Mouse (Mus musculus) heart, embryonic 11.5 days (tissue): ENCODE data around the gene Samd10. TPM values are rescaled to one million over a fixed set of nuclear protein-coding genes. Genes with fewer than 3 reads are reported as not detected.

Experiments used
- ATAC-seq: fragments of 200-750 bp; cut with Nextera tagmentation; replicated peaks from 2 replicates; pipeline ENCODE4 v1.8.0; 2017; ENCODE audit warnings: moderate library complexity; ENCODE audit not compliant: insufficient number of reproducible peaks, low FRiP score, low TSS enrichment
- H3K27ac ChIP-seq: fragments of 300-500 bp; sonication (generic); 2 replicates; pipeline ENCODE4 v1.5.1; 2014; ENCODE audit warnings: mild to moderate bottlenecking, low read depth, low read length
- H3K27me3 ChIP-seq: fragments of 300-500 bp; sonication (generic); 2 replicates; pipeline ENCODE4 v1.6.1; 2014; ENCODE audit warnings: mild to moderate bottlenecking, low read length, mixed read lengths; ENCODE audit not compliant: control insufficient read depth, insufficient read depth
- H3K36me3 ChIP-seq: fragments of 300-500 bp; sonication (generic); 2 replicates; pipeline ENCODE4 v1.6.1; 2014; ENCODE audit warnings: mild to moderate bottlenecking, low read length, moderate library complexity, mixed read lengths; ENCODE audit not compliant: control insufficient read depth, insufficient read depth
- H3K4me1 ChIP-seq: fragments of 300-500 bp; sonication (generic); 2 replicates; pipeline ENCODE4 v1.6.1; 2014; ENCODE audit warnings: low read length; ENCODE audit not compliant: control insufficient read depth, insufficient read depth
- H3K4me2 ChIP-seq: fragments of 300-500 bp; sonication (generic); 2 replicates; pipeline ENCODE4 v1.6.1; 2014; ENCODE audit warnings: mild to moderate bottlenecking, moderate library complexity
- H3K4me3 ChIP-seq: fragments of 300-500 bp; sonication (generic); 2 replicates; pipeline ENCODE4 v1.5.1; 2014; ENCODE audit warnings: low read depth, low read length
- H3K9ac ChIP-seq: fragments of 300-500 bp; sonication (generic); 2 replicates; pipeline ENCODE4 v1.6.1; 2014; ENCODE audit warnings: mild to moderate bottlenecking, low read depth, low read length, moderate library complexity
- H3K9me3 ChIP-seq: fragments of 300-500 bp; sonication (generic); replicated peaks from 2 replicates; pipeline ENCODE4 v1.6.1; 2016; ENCODE audit warnings: low read length; ENCODE audit not compliant: control insufficient read depth
- WGBS: fragments of 180-500 bp; shearing (Covaris S2); extraction: QIAGEN DNeasy Blood & Tissue Kit; methylation state at CpG from one replicate; pipeline ENCODE4 v1.1.7; 2014; ENCODE audit not compliant: insufficient replicate concordance; 5-methylcytosine and 5-hydroxymethylcytosine counted together
- polyA plus RNA-seq: library from polyadenylated mRNA; unstranded; fragments of >200 nt; fragmentation: Nextera tagmentation; extraction: Ambion mirVana; gene quantifications from 2 replicates; pipeline ENCODE4 v1.2.1, GENCODE M21; 2014

Samd10 gene
- polyA plus RNA-seq, 1 experiment from 2014 or later = 13.7 TPM

DNA sequence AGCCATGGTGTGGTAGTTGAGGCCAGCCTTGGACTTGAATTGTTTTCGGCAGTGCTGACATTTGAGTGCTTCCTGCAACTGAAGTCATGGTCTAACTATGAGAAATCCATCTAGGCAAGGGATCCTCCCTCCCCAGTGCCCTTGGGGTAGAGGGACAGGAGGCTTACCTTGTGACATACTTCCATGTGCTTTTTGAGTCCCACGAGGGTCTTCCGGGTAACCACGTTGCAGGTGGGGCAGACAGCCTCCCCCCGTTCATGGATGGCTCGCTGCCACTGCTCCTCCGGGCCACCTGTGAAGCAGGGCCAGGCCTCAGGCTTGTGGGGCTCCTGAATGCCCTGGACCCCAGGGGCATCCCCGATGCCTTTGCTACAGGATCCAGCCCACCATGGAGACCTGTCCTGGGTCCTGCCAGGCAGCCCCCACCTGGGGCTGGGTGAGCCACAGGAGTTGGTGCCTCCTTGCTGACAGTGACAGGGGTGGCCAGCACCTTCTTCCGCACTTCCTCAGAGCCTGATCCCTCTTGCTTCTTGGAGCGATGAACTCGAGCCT lies 10.7 kb downstream of the Samd10 start:
- Histone ChIP-seq H3K27ac (no peak overlapping the region), H3K9me3 (no peaks in the 10 kb centered on the region), H3K36me3 (peaks cover 48% of the 10 kb centered on the region), H3K4me3 (no peak overlapping the region), H3K27me3 (no peaks in the 10 kb centered on the region), H3K9ac (no peak overlapping the region), H3K4me2 (no peak overlapping the region), H3K4me1 (peaks cover 13% of the 10 kb centered on the region)
- ATAC-seq = no peak
- WGBS = 88% methylated on average over 11 of the region's 11 CpGs

DNA sequence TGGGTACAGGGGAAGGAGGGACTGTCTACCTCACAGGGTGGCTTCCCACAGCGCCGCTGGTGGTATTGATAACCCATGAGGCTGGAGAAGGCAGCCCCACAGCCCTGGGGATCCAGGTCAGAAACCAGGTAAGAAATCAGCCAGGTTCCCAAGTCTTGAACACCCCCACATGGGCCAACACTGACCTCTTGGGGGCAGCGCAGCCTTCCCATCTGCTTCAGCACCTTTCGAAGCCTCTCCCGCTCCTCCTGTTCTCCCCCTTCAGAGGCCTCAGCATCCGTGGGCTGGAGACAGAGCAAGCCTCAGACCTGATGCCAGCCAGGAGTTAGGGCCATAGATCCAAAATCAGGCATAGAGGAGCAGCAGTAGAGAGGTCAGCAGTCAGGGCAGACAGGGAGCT lies 11.2 kb downstream of the Samd10 start:
- Histone ChIP-seq H3K9ac (no peak overlapping the region), H3K4me1 (peaks cover 10% of the 10 kb centered on the region), H3K27me3 (no peaks in the 10 kb centered on the region), H3K9me3 (no peaks in the 10 kb centered on the region), H3K4me3 (no peak overlapping the region), H3K27ac (no peak overlapping the region), H3K36me3 (peaks cover 48% of the 10 kb centered on the region), H3K4me2 (no peak overlapping the region)
- no peak for ATAC-seq
- 72% methylated on average over 6 of the region's 6 CpGs for WGBS

DNA sequence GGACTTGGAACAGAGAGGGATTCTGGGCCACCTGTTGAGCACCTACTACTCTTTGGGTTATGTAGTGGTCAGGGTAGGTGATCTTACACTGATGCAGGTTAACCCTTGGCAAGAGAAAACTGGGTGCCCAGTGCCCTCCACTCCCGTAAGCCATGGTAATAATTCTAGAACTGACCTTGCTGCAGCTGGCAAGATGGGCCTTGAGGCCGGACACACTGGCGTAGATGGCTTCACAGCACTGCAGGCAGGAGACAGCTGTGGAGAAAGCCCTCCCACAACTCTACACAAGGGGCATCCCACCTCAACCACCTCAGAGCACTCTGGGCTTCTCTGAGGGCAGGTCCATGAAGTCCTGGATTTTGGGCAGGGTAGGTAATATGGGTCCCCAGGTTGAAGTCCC lies 12.9 kb downstream of the Samd10 start:
- WGBS = 96% methylated on average over 3 of the region's 3 CpGs
- Histone ChIP-seq H3K9ac (no peak overlapping the region), H3K27ac (no peak overlapping the region), H3K9me3 (no peaks in the 10 kb centered on the region), H3K36me3 (peaks cover 48% of the 10 kb centered on the region), H3K4me1 (peaks cover 2% of the 10 kb centered on the region; the same call in 1 of the 2 replicates), H3K4me3 (no peak overlapping the region), H3K27me3 (no peaks in the 10 kb centered on the region), H3K4me2 (no peak overlapping the region)
- no peak for ATAC-seq

GRCm38 (mm10) chr2:181585506-181585905 lies 13.5 kb downstream of the Samd10 start:
- H3K4me3 ChIP-seq = no peak overlapping the region
- no peaks in the 10 kb centered on the region for H3K27me3 ChIP-seq
- peaks cover 3% of the 10 kb centered on the region; the same call in 1 of the 2 replicates for H3K4me1 ChIP-seq
- 86% methylated on average over 5 of the region's 5 CpGs for WGBS
- no peak for ATAC-seq
- no peak overlapping the region for H3K9ac ChIP-seq
- peaks cover 48% of the 10 kb centered on the region for H3K36me3 ChIP-seq
- no peak overlapping the region for H3K4me2 ChIP-seq
- no peaks in the 10 kb centered on the region for H3K9me3 ChIP-seq
- H3K27ac ChIP-seq = no peak overlapping the region

GRCm38 (mm10) chr2:181584411-181584942 lies 14.5 kb downstream of the Samd10 start, which contains the start of gene Uckl1:
Uckl1 (minus strand) TSS chr2:181584892.
- Histone ChIP-seq H3K27ac (no peak within 1 kb of the TSS), H3K9ac (no peak within 1 kb of the TSS), H3K36me3 (peaks cover 42% of the 10 kb centered on the region), H3K4me1 (peaks cover 11% of the 10 kb centered on the region), H3K4me2 (no peak within 1 kb of the TSS), H3K9me3 (no peaks in the 10 kb centered on the region), H3K27me3 (no peaks in the 10 kb centered on the region), H3K4me3 (no peak within 1 kb of the TSS)
- WGBS = 85% methylated on average over 4 of the region's 4 CpGs
- ATAC-seq = no peak

- 84% methylated on average over 3 of the region's 3 CpGs for WGBS
- H3K4me1 ChIP-seq = peaks cover 19% of the 10 kb centered on the region
- H3K9ac ChIP-seq = no peak overlapping the region
- H3K9me3 ChIP-seq = no peaks in the 10 kb centered on the region
- no peak overlapping the region for H3K4me3 ChIP-seq
- no peak overlapping the region for H3K27ac ChIP-seq
- H3K36me3 ChIP-seq = peaks cover 36% of the 10 kb centered on the region
- no peak overlapping the region for H3K4me2 ChIP-seq
- no peak for ATAC-seq
- no peaks in the 10 kb centered on the region for H3K27me3 ChIP-seq
Measured at GRCm38 (mm10) chr2:181583460-181584257, 15.4 kb downstream of the Samd10 start.

DNA sequence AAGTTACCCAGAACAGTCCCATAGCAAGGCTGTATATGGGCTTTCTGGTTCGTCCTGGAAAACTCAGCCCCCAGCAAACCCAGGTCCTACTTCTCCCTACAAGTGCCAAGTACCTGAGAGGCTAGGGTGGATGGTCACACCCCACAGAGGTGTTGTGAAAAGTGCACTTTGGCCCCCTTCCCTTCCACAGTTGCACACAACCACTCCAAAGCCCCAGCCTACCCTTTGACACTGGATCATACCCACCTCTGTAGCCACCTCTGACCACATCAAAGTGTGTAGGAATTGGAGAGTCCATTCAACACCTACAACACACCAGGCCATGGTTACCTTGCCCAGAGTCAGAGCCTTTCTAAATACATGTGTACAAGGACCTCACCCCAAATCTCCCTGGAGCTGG lies 16.1 kb downstream of the Samd10 start:
- Histone ChIP-seq H3K36me3 (peaks cover 29% of the 10 kb centered on the region), H3K27ac (no peak overlapping the region)

DNA sequence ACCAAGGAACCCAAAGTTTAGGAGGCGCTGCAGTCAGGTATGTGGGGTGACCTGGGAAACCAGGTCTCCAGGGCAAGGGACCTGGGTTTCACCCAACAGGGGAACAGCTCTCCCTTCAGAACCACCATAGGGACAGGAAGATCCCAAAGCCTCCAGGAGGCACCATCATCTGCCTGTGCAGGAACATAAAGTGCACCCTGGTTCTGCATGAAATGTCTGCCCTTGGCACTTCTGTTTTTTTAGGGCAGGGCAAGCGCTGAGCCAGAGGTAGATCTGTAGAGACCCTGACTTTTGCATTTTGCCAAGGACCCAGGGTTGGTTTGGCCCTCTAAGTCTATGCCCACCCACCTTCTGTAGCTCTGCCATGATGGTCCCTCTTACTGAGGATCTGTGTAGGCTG lies 16.7 kb downstream of the Samd10 start:
- H3K4me3 ChIP-seq = no peak overlapping the region
- H3K36me3 ChIP-seq = peaks cover 25% of the 10 kb centered on the region
- WGBS = 80% methylated on average over 2 of the region's 2 CpGs
- no peaks in the 10 kb centered on the region for H3K27me3 ChIP-seq
- peak overlapping the region; percentile 98 for H3K4me2 ChIP-seq
- H3K9me3 ChIP-seq = no peaks in the 10 kb centered on the region
- ATAC-seq = no peak
- H3K9ac ChIP-seq = no peak overlapping the region
- no peak overlapping the region for H3K27ac ChIP-seq
- H3K4me1 ChIP-seq = peaks cover 30% of the 10 kb centered on the region

More for the DNA sequence above, 16.1 kb downstream of the Samd10 start:
- Histone ChIP-seq H3K4me2 (no peak overlapping the region), H3K4me3 (no peak overlapping the region), H3K9me3 (no peaks in the 10 kb centered on the region), H3K27me3 (no peaks in the 10 kb centered on the region), H3K9ac (no peak overlapping the region), H3K4me1 (peaks cover 26% of the 10 kb centered on the region)
- no peak for ATAC-seq
- 85% methylated on average over 1 of the region's 1 CpGs for WGBS
